Mouse (Mus musculus) spleen, postnatal 10 days (tissue): Measurements from ENCODE around the gene Rab44.
"Not testable (repeated sequence)": the region's sequence is repeated elsewhere in the genome, so short reads cannot be mapped to it uniquely, and the experiment has no call there.

ENCODE experiments used
- DNase-seq, 2 experiments: peaks; one replicate each; pipeline ENCODE4 v3.0.0; 2021 to 2022; ENCODE audit warnings: low spot score in 2 of 2

Gene Rab44

DNA sequence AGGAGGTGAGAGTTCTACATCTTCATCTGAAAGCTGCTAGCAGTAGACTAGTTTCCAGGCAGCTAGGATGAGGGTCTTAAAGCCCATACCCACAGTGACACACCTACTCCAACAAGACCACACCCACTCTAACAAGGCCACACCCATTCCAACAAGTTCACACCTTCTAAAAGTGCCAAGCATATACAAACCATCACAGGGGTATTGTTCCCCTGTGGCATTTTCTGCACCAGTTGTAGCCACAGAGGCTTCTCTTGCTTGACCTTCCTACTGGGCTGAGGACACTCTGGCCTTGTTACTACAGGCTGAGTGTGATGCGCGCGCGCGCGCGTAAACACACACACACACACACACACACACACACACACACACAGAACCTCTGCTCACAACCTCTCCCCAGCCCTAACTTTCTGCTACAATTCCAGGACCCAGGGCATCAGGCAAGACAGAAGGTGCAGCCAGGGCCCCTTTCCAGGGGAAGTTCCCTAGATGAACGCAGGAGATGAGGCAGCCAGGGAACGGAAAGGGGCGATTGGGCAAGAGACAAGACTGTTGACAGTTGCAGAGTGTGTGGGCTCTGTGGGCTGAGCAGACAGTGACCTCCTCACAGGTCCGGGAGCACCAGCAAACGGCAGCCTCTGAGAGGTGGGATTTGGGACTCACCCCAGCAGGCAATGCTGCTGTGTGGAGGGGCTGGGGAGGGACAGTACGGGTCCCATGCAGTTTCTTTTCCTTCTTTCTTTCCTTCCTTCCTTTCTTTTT lies at the start of gene Rab44:
Rab44 (plus strand) TSS at position 555 of the 762 bp plus-strand sequence.
- DNase-seq: peak in 1 of 2 experiments; percentile 24

DNA sequence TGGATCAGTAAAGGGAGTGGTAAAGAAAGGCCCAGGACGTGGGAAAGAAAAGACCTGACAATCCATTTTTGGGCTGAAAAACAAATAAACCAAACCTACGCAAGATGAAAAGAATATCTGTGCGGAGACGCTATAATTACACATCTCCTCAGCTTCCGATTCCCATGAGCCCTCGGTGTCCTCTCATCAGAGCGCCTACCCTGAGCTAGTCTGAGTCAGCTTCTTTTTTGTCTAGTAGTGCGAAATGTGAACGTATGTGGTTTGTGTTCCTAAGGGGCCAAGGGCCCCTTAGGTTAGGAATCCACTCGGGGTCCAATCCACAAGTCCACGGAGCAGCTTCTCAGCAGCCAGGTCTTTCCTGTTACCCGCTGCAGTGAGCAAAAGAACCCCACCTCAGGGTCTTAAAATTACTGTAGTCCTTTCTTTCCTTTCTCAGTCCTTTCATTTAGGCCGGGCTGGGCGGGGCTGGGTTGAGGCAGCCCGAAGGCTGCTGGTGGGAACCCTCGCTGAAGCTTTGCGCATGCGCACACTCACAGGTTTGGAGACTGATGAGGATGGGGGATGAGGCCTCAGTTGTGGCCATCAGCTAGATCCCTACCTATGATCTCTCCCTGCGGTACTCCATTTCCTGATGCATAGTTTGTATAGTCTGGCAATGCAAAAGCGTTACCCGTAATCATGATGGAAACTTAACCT lies 48.6 kb upstream of the Rab44 start:
- DNase-seq: no peak

- DNase-seq: no peak
Observed at GRCm38 (mm10) chr17:29065971-29066370, 48.0 kb upstream of the Rab44 start.

DNA sequence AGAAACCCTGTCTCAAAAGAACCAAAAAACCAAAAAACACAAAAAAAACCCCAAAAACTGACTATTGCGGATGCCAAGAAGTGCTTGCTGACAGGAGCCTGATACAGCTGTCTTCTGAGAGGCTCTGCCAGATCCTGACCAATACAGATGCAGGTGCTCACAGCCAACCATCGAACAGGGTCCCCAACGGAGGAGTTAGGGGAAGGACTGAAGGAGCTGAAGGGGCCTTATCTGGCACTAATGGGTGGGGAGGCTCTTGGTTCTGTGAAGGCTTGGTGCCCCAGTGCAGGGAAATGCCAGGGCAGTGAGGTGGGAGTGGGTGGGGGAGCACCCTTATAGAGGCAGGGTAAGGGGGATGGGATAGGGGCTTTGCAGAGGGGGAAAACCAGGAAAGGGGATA lies 46.5 kb upstream of the Rab44 start:
- not testable (repeated sequence) for DNase-seq

DNA sequence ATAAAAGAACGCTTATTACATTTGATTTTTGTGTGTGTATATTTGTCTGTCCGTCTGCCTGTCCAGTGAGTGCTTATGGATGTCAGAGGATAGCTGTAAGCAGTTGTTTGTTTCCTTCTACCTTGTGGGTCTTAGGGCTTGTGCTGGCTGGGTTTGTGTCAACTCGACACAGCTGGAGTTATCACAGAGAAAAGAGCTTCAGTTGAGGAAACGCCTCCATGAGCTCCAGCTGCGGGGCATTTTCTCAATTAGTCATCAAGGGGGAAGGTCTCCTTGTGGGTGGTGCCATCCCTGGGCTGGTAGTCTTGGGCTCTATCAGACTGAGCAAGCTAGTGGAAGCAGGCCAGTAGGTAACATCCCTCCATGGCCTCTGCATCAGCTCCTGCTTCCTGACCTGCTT lies 46.1 kb upstream of the Rab44 start:
- DNase-seq: no peak

GRCm38 (mm10) chr17:29069063-29069462 lies 44.9 kb upstream of the Rab44 start:
- no peak for DNase-seq

GRCm38 (mm10) chr17:29071820-29072219 lies 42.1 kb upstream of the Rab44 start:
- DNase-seq: no peak

DNA sequence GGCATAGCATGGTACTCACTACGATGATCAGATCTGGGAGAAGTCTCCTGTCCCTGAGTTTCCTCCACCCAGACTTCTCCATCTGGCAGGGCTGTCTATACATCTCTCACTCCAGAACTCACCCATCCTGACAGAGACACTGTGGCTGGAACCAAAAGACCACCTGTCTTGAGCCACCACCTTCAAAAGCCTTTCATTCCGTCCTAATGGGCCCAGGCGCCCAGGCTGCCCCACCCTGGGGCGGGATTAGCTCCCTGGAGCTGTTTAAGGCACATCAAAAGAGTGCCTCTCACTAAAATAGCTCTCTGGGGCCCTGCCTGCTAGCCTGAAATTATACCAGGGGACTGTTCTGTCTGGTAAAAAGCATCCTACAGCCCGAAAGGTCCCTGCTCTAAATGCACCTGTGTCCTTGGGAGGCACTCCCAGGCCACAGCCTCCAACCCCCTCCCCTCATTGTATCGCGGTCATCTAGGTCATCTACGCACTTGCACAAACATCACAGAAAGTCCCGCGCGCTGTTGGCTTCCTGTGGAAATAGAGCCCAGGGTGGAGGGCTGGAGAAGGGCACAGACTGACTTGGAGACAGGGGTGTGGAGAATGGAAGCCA lies 41.1 kb upstream of the Rab44 start:
- no peak for DNase-seq

DNA sequence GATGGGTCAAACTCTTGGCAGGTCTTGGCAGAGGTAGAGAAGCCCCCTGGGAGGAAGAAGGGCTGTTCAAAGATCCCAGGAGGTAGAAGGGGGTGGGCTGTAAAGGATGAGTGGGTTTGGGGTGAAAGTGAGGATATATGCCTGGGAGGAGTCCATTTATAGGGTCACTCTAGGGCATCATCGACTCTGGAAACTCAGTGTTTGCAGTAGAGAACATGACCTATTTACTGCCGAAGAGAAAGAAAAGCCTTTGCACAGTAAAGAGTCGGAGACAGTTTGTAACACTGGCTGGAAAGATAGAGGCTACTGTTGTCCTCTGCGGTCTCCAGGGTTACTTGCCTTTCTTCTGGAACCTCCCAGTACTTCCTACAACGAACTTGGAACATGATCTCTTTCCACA lies 40.6 kb upstream of the Rab44 start:
- DNase-seq: no peak

DNA sequence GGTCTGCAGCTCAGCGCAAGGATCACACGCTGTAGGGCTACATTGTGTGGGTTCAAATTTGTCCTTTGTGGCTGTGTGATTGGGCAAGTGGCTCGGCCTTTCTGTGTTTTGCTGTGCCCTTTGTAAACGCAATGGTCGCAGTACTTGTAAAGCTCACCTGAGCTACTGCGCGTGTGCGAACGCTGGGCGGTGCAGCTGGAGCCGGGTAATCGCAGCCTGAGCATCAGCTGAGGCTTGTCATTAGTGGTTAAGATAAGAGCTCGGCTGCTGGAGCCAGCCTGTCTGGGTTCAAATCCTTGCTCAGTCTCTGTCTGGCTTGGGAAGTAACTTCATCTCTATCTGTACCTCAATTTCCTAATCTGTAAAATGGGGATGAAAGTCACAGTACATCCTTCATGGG lies 39.9 kb upstream of the Rab44 start:
- DNase-seq: no peak

GRCm38 (mm10) chr17:29076235-29076634 lies 37.7 kb upstream of the Rab44 start:
- DNase-seq: no peak

DNA sequence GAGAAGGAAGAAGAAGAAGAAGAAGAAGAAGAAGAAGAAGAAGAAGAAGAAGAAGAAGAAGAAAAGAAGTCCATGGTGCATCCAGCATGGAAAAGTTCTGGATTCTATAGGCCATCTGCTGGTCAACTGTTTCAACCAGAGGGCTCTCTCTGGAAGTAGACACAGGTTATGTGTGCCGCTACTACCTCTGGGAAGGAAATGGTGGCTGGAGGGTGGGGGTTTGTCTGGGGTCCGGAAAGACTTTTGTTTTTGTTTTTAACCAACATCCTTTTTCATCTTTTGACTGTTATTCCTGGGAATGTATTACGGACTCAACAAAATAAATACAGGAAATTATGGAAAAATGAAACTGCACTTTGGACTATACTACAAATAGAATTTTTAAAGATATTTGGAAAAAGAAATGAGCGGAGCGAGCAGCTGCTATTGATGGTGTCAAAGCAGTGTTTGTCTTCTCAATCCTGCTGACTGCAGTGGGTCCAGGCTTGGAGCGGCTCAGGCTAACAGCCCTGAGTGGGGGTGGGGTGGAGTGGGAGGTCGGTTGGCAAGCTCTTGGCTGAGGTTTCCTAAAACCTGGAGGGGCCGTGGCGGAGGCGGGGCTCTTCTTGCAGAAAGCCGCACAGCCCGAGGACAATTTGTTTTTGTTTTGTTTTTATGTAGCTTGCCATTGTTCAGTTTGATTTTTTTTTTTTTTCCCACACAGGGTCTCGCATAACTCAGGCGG lies 36.0 kb upstream of the Rab44 start:
- no peak for DNase-seq

DNA sequence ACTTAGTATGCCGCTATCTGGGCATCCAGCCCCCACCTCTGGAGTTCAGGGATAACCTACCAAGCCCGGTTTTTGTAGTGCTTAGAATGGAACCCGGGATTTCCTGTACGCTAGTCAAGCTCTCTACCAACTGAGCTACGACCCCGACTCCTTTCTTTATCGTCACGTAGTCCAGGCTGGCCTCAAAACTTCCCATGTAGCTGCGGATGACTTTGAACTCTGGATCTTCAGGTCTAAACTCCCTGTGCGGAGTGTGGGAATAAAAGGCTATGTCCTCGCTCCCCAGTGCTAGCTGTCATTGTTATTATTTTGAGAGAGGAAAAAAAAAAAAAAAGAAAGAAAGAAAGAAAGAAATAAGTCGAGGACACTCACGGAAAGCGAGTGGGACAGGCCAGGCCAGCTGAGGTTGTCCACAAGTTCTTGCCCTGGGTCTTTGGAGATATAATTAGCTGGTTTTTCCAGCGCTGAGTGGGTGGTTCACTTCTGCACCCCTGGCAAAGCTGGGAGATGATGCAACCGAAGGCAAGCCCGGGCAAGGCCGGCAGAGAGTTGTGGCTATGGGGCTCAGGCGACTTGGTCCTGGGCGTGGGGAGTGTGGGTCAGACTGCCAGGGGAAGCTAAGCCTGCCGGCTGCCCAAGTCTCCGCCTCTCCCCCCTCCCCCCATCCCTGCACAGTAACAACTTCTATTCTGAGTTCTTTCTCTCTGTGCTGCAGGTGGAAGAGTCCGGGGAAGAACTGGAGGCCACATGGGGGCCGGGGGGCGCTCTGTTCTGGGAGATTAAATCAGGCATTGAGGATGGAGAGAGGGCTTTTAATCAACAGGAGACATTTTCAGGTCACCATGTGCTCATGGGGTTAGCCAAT lies 35.2 kb upstream of the Rab44 start:
- DNase-seq: no peak

- no peak for DNase-seq
Observed at GRCm38 (mm10) chr17:29080758-29081617, 33.0 kb upstream of the Rab44 start.

DNA sequence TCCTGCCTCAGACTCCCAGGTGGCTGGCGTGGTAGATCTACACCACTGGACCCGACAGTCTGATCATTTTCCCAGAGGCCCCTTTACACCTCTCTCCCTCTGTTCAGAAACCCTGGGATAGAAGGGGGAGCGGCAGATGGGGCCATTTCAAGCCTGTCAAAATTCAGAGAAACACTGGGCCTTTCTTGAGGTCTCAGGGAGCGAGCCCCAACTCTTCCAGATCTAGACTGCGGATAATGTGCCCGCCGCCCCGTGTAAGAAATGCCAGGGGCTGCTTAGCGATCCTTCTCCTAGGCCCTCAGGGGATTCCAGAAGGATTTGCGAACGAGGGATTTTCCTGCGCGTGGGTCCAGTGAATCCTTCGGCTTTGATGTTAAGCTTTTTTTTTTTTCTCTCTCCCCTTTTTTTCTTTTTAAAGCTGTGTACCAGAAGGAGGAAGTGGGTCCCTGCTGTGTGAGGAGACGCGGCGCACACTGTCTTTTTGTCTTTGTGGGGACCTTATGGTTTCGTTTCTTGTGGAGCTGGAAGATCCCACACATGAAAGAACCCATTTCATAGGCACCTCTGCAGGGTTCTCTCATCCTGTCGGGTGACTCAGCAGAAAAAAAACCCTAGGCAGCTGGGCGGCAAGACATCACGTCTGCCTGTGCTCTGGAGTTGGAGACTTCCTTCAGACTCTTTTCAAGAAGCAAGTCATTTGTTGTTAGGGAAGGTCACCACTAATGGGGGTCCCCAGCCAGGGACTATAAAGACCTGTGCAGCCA lies 32.1 kb upstream of the Rab44 start:
- DNase-seq: peak in 1 of 2 experiments; percentile 29

DNA sequence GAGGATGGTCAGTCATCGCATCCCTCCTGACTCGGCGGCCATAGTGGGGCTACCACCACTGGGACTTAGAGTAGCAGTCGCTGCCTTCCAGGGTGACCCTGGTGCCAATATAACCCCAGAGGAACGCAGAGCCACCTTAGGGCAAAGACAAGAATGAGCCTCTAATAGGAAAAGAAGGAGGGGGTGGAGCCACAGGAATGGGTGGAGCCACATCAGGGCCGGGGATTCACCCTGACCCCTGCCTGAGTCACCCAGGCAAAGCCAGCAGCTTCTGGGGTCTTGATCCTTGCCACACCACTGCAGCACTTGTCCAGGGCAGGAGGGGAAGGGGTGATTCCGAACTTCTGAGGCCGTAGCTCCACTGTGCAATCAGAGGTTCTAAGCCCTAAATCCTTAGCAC lies 30.4 kb upstream of the Rab44 start:
- DNase-seq: no peak

- peak in 1 of 2 experiments; percentile 8 for DNase-seq
Observed at GRCm38 (mm10) chr17:29084656-29085055, 29.3 kb upstream of the Rab44 start.

- DNase-seq: peak in 1 of 2 experiments; percentile 10
Observed at GRCm38 (mm10) chr17:29085266-29085665, 28.7 kb upstream of the Rab44 start.

DNA sequence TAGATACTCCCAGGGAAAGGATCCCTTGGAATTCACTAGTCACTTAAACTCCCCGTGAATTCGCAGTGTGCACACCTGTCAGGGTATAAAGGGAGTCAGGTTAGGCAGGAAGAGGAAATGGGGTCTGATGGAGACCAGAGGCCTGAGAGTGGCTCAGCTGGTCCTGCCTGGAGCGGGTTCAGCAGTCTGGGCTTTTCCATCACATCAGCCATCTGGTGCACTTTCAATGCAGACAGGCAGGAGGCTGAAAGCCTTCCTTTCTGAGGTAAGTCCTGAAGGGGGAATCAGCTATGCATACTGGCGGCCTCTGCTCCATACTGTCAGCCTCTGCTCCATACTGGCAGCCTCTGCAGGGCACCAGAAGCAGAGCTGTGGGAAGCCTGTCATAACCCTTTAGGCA lies 27.0 kb upstream of the Rab44 start:
- DNase-seq: peak in 1 of 2 experiments; percentile 4
